Mouse (Mus musculus): ENCODE measurements at regions not wholly inside any gene's neighbourhood (a gene's known extent, or its start where the extent isn't known, plus 50 kb on each side); places are given as distances from the start of the nearest gene placed in this dataset.
"Not testable (repeated sequence)": the region's sequence is repeated elsewhere in the genome, so short reads cannot be mapped to it uniquely, and the experiment has no call there.

- no peak overlapping the region for H3K27ac ChIP-seq (replicated peaks)
- H3K27me3 ChIP-seq (replicated peaks; ENCODE audit: low read depth, poor library complexity, severe bottlenecking): no peaks in the 10 kb centered on the region
- DNase-seq (ENCODE audit: low spot score): no peak
- no peak overlapping the region for H3K4me3 ChIP-seq
- H3K9me3 ChIP-seq: no peaks in the 10 kb centered on the region
- 90% methylated on average over 1 of the region's 1 CpGs for WGBS
- H3K36me3 ChIP-seq (replicated peaks): no peaks in the 10 kb centered on the region
- H3K4me1 ChIP-seq: no peaks in the 10 kb centered on the region
These were observed 251.7 kb upstream of the Crbn start for GRCm38 (mm10) chr6:107051604-107052003.

- Histone ChIP-seq H3K4me3 (no peak overlapping the region), H3K9me3 (no peaks in the 10 kb centered on the region), H3K36me3 (replicated peaks) (no peaks in the 10 kb centered on the region), H3K27ac (replicated peaks) (no peak overlapping the region), H3K27me3 (replicated peaks; ENCODE audit: low read depth, poor library complexity, severe bottlenecking) (no peaks in the 10 kb centered on the region), H3K4me1 (no peaks in the 10 kb centered on the region)
- 73% methylated on average over 1 of the region's 1 CpGs for WGBS
- no peak for DNase-seq (ENCODE audit: low spot score)
These were observed 252.3 kb upstream of the Crbn start for GRCm38 (mm10) chr6:107052180-107052579.

GRCm38 (mm10) chr6:107059001-107059765, 259.3 kb upstream of the Crbn start:
- Histone ChIP-seq H3K27me3 (replicated peaks; ENCODE audit: low read depth, poor library complexity, severe bottlenecking) (no peaks in the 10 kb centered on the region), H3K9me3 (no peaks in the 10 kb centered on the region), H3K27ac (replicated peaks) (no peak overlapping the region), H3K4me3 (no peak overlapping the region), H3K4me1 (no peaks in the 10 kb centered on the region; the same call in 1 of the 2 replicates), H3K36me3 (replicated peaks) (no peaks in the 10 kb centered on the region)
- 84% methylated on average over 3 of the region's 3 CpGs for WGBS
- DNase-seq (ENCODE audit: low spot score): no peak

- no peaks in the 10 kb centered on the region; the same call in 1 of the 2 replicates for H3K4me1 ChIP-seq
- no peaks in the 10 kb centered on the region for H3K27me3 ChIP-seq (replicated peaks; ENCODE audit: low read depth, poor library complexity, severe bottlenecking)
- WGBS: 90% methylated on average over 6 of the region's 6 CpGs
- no peak overlapping the region for H3K4me3 ChIP-seq
- DNase-seq (ENCODE audit: low spot score): no peak
- H3K9me3 ChIP-seq: no peaks in the 10 kb centered on the region
- no peak overlapping the region for H3K27ac ChIP-seq (replicated peaks)
- H3K36me3 ChIP-seq (replicated peaks): no peaks in the 10 kb centered on the region
These were observed 263.1 kb upstream of the Crbn start for GRCm38 (mm10) chr6:107062886-107063565.

GRCm38 (mm10) chr6:107070441-107070840, 270.6 kb upstream of the Crbn start:
- H3K4me3 ChIP-seq: no peak overlapping the region
- WGBS: 91% methylated on average over 7 of the region's 7 CpGs
- no peaks in the 10 kb centered on the region for H3K4me1 ChIP-seq
- no peaks in the 10 kb centered on the region for H3K9me3 ChIP-seq
- no peaks in the 10 kb centered on the region for H3K36me3 ChIP-seq (replicated peaks)
- H3K27ac ChIP-seq (replicated peaks): no peak overlapping the region
- DNase-seq (ENCODE audit: low spot score): no peak
- H3K27me3 ChIP-seq (replicated peaks; ENCODE audit: low read depth, poor library complexity, severe bottlenecking): no peaks in the 10 kb centered on the region

- Histone ChIP-seq H3K4me1 (no peaks in the 10 kb centered on the region), H3K27ac (replicated peaks) (no peak overlapping the region), H3K27me3 (replicated peaks; ENCODE audit: low read depth, poor library complexity, severe bottlenecking) (no peaks in the 10 kb centered on the region), H3K4me3 (no peak overlapping the region), H3K9me3 (no peaks in the 10 kb centered on the region), H3K36me3 (replicated peaks) (no peaks in the 10 kb centered on the region)
- DNase-seq (ENCODE audit: low spot score): no peak
These were observed 292.7 kb upstream of the Crbn start for GRCm38 (mm10) chr6:107092600-107092999.

GRCm38 (mm10) chr6:107128716-107129115, 328.8 kb upstream of the Crbn start:
- no peaks in the 10 kb centered on the region for H3K9me3 ChIP-seq
- H3K4me3 ChIP-seq: no peak overlapping the region
- no peaks in the 10 kb centered on the region for H3K27me3 ChIP-seq (replicated peaks; ENCODE audit: low read depth, poor library complexity, severe bottlenecking)
- no peak for DNase-seq (ENCODE audit: low spot score)
- no peaks in the 10 kb centered on the region for H3K4me1 ChIP-seq
- no peak overlapping the region for H3K27ac ChIP-seq (replicated peaks)
- no peaks in the 10 kb centered on the region for H3K36me3 ChIP-seq (replicated peaks)
- WGBS: 86% methylated on average over 1 of the region's 1 CpGs

- WGBS: 71% methylated on average over 3 of the region's 3 CpGs
- Histone ChIP-seq H3K4me3 (no peak overlapping the region), H3K27ac (replicated peaks) (no peak overlapping the region)
These were observed 361.7 kb upstream of the Lrrn1 start for GRCm38 (mm10) chr6:107167736-107168491.

GRCm38 (mm10) chr6:107218309-107218708, 311.3 kb upstream of the Lrrn1 start:
- 64% methylated on average over 2 of the region's 2 CpGs for WGBS
- Histone ChIP-seq H3K27me3 (replicated peaks; ENCODE audit: low read depth, poor library complexity, severe bottlenecking) (no peaks in the 10 kb centered on the region), H3K4me1 (no peaks in the 10 kb centered on the region), H3K27ac (replicated peaks) (no peak overlapping the region), H3K4me3 (no peak overlapping the region), H3K36me3 (replicated peaks) (no peaks in the 10 kb centered on the region), H3K9me3 (no peaks in the 10 kb centered on the region)
- no peak for DNase-seq (ENCODE audit: low spot score)

More at GRCm38 (mm10) chr6:107167736-107168491, 361.7 kb upstream of the Lrrn1 start:
- Histone ChIP-seq H3K4me1 (no peaks in the 10 kb centered on the region), H3K9me3 (no peaks in the 10 kb centered on the region), H3K36me3 (replicated peaks) (no peaks in the 10 kb centered on the region), H3K27me3 (replicated peaks; ENCODE audit: low read depth, poor library complexity, severe bottlenecking) (no peaks in the 10 kb centered on the region)
- no peak for DNase-seq (ENCODE audit: low spot score)

GRCm38 (mm10) chr6:107218721-107219120, 310.8 kb upstream of the Lrrn1 start:
- H3K27me3 ChIP-seq (replicated peaks; ENCODE audit: low read depth, poor library complexity, severe bottlenecking): no peaks in the 10 kb centered on the region
- WGBS: 65% methylated on average over 4 of the region's 4 CpGs
- H3K9me3 ChIP-seq: no peaks in the 10 kb centered on the region

GRCm38 (mm10) chr6:107222602-107223001, 307.0 kb upstream of the Lrrn1 start:
- Histone ChIP-seq H3K4me1 (no peaks in the 10 kb centered on the region), H3K4me3 (no peak overlapping the region), H3K27me3 (replicated peaks; ENCODE audit: low read depth, poor library complexity, severe bottlenecking) (no peaks in the 10 kb centered on the region), H3K27ac (replicated peaks) (no peak overlapping the region), H3K9me3 (no peaks in the 10 kb centered on the region), H3K36me3 (replicated peaks) (no peaks in the 10 kb centered on the region)
- 69% methylated on average over 3 of the region's 3 CpGs for WGBS
- DNase-seq (ENCODE audit: low spot score): no peak

More at GRCm38 (mm10) chr6:107218721-107219120, 310.8 kb upstream of the Lrrn1 start:
- Histone ChIP-seq H3K4me1 (no peaks in the 10 kb centered on the region), H3K4me3 (no peak overlapping the region), H3K27ac (replicated peaks) (no peak overlapping the region), H3K36me3 (replicated peaks) (no peaks in the 10 kb centered on the region)
- DNase-seq (ENCODE audit: low spot score): no peak

GRCm38 (mm10) chr6:107229843-107230242, 299.7 kb upstream of the Lrrn1 start:
- H3K4me1 ChIP-seq; H3K9me3 ChIP-seq; H3K4me3 ChIP-seq; H3K27me3 ChIP-seq (replicated peaks; ENCODE audit: low read depth, poor library complexity, severe bottlenecking); H3K27ac ChIP-seq (replicated peaks); DNase-seq (ENCODE audit: low spot score); H3K36me3 ChIP-seq (replicated peaks): not testable (repeated sequence)
- WGBS: 82% methylated on average over 6 of the region's 6 CpGs

All from embryonic facial prominence, embryonic 10.5 days (tissue).